Mouse (Mus musculus) megakaryocyte progenitor cell, adult 5-6 weeks (primary cell): Measurements from ENCODE around the gene Eipr1. TPM values are rescaled to one million over a fixed set of nuclear protein-coding genes. Genes with fewer than 3 reads are reported as not detected.
A peak's percentile ranks its signal among the peaks of the same experiment; 100 is the strongest.

ENCODE experiments used
- ATAC-seq: replicated peaks from 2 replicates; pipeline ENCODE4 v1.8.0; 2016; ENCODE audit warnings: mild to moderate bottlenecking, moderate TSS enrichment, inconsistent platforms; ENCODE audit not compliant: poor library complexity
- total RNA-seq, 2 experiments: library from RNA; stranded (forward) in 1 of 2; stranded (reverse) in 1 of 2; fragments of 157-497, 149-512 nt in 1 of 2; fragments of 200-1000 nt in 1 of 2; gene quantifications; 2 replicates each; pipeline versions ENCODE4 v1.2.3 to v1.2.4; 2015 to 2017

Eipr1 gene
- total RNA-seq, 2 experiments from 2014 or later: 21.6 to 26.6 TPM

GRCm38 (mm10) chr12:28773815-28774214 is 22.2 kb downstream of the Eipr1 start:
- peak; percentile 58 for ATAC-seq

GRCm38 (mm10) chr12:28775120-28775519 is 23.5 kb downstream of the Eipr1 start:
- ATAC-seq: no peak

DNA sequence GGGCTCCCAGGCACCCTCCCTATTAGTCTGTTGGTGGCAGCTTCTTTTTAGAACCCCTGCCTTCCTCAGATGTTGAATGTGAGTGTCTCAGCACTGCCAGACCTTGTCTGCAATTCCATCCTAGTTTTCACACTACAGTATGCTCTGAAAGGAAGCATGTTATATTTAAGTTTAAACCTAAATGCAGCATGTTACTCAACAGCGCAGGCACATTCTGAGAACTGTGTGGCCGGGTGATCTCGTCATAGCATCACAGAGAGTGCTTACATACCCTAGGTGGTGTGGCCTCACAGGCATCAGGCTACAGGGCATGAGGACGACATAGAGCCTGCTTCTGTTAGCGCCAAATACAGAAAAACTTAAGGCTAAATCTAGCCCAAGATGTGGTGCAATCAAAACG is 24.0 kb downstream of the Eipr1 start:
- no peak for ATAC-seq

GRCm38 (mm10) chr12:28780180-28780579 is 28.6 kb downstream of the Eipr1 start:
- ATAC-seq: no peak

DNA sequence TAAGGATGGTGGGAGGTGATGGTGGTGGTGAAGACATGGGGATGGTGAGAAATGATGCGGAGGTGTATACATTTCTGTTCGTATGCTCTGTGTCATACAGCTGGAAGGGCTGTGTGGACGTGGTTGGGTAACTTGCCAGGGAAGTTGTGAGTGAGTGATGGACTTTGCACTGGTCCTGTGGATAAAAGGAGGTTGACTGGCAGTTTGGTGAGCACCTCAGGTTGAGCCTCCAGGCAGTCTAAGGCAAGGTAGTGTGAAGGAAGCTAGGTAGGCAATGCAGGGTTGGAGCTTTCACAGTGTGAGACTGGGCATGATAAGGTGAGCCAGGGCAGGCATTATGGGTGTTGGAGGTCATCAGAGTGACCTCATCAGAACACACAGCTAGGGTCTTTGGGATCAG is 31.0 kb downstream of the Eipr1 start:
- ATAC-seq: no peak

- ATAC-seq: peak; percentile 82
Observed at GRCm38 (mm10) chr12:28784355-28784754, 32.8 kb downstream of the Eipr1 start.

DNA sequence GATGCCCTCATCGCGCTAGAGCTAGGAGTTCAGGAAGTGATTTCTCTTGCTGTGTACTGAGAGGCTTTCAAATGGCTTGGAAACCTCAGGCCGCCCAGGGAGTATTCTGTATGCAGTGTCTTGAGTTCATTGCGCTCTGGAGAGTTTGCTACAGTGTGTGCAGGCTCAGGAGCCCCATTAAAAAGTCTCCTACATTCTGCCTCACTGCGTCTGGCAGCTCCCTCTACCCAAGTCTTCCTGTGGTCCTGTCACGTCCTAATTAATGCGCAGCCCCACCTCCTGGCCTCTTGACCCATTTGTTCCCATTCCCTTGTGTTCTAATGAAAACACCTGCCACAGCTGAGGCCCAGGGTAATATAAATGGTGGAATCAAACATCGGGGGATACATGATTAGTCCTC is 33.3 kb downstream of the Eipr1 start:
- no peak for ATAC-seq

- no peak for ATAC-seq
Observed at GRCm38 (mm10) chr12:28785299-28785698, 33.7 kb downstream of the Eipr1 start.

- no peak for ATAC-seq
Observed at GRCm38 (mm10) chr12:28786310-28786709, 34.7 kb downstream of the Eipr1 start.

DNA sequence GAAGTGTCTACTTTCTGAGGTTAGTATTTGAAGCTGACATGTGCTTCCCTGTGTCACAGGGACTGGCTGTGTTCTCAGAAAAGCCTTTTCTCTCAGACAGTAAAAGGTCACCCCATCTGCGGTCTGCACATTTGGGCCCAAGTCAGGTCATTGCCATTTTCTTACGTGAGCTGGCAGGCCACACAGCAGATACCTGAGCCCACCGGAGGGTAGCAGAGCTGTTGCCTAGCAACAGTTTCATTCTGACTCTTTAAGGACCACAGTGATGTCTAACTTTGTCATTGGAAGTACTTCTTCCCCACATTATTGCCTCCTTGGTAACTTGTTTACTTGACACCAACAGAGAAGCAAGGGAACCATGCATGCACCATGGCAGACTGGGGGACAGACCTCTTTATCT is 41.0 kb downstream of the Eipr1 start:
- no peak for ATAC-seq

- ATAC-seq: no peak
Observed at GRCm38 (mm10) chr12:28793715-28794114, 42.1 kb downstream of the Eipr1 start.

DNA sequence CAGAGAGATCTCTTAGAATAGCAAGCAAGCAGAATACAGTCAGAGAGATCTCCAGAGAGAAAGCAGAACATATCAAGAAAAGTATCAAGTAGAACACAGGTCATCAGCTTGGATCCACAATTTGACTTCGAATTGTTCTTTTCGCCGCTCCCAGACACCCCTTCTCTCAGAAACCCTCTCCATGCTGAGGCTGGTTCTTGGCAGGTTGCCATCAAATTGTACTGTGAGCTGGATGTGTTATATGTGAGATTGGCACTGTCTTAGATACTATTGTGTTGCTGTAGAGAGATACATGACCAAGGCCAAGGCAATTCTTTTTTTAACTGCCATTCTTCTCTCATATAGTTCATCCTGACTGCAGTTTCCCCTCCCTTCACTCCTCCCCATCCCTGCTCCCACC is 43.4 kb downstream of the Eipr1 start:
- no peak for ATAC-seq

DNA sequence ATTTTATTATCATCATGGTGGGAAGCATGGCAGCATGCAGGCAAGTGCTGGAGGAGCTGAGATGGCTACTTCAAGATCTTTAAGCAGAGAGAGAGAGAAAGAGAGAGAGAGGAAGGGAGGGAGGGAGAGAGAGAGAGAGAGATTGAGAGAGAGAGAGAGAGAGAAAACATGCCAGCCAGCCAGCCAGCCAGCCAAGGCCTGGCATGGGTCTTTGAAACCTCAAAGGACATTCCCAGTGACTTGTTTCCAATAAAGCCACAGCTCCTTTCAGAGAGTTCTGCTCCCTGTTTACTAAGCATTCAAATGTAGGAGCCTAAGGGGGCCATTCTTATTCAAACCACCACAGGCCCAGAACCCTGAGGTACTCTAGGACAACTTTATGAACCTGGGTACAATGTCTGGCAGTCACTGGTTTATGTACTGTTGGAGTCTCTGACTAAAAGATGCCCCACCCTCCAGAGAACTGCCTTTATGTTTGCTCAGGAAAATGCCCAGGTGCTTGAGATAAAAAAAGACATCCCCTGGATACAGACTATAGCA is 45.3 kb downstream of the Eipr1 start:
- no peak for ATAC-seq

DNA sequence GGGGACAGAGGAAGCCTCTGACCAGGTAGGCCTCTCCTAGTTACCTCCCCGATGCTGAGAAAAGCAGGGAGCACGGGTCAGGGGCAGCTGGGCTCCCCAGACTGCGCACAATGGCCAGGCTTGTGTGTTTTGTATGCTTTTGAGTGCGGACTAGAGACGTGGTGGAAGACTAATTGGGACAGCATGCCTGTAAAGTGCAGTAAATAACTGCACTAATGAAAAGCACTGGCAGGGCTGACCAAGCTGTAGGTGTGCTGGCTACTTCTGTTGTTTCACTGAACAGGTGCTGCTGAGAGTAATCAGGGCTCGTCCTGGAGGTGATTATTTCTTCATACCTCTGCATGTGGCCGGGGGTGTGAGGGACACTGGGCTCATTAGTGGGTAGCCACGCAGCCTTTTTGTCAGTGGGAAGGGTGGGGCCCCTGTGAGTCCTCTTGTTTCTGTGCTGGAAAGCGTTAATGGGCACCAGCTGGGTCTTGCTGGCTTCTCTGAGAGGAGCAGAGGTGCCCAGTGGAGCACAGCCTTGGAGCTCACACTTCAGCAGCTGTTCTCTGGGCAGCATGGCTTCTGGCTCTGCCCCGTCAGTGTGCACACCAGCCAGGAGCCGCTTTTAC is 48.3 kb downstream of the Eipr1 start:
- ATAC-seq: no peak

DNA sequence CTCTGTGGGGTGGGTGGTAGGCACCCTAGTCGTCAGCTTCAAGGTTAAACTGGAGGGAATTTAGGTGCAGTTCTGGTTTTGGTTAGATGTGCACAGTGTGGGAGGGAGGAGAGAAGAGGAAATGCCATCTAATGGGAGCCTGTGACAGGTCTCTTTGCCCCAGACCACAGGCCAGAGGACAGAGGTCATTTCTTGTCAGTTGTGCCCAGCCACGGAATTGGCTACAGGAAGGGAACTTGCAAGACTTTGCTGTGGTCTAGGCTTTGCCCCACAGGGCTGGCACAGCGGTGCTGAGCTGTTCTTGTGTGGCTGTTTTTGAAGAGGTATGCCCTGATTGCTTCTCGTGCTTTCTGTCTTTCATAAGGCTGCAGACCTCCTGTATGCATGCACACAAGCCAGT is 48.8 kb downstream of the Eipr1 start:
- peak; percentile 69 for ATAC-seq

DNA sequence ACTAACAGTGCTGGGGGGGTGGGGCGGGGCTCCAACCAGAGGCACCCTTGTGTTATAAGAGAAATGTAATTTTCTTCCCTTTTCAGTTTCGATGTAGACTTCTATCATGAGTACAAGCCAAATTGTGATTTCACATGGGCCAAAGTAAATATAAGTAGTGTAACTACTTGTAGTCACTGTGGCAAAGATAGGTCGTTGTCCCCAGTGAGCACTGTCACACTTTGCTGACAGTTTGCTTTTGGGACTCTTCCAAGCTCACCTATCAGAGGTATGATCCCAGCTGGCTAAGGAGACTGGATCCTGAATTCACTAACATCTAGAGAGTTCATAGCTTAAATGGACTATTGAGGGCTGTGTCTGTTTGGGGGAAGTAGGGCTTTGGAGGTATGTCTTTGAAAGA is 49.3 kb downstream of the Eipr1 start:
- ATAC-seq: no peak

DNA sequence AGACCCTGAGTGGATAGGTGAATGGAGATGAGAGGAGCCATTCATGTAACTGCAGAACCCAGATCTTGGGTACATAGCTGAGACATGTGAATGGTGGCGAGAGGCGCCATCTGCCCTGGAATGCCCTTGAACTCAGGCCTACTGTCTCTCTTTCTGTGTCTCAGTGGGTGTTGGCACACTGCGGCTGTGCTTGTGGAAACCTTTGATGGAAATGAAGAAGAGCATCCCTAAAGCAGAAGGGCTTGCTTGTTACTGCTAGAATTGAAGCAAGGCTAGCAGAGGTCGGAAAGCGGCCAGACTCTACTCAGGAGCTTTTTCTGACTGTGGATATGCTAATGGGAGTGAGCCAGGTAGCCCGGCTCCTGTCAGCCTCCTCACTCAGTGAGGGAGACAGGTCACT is 50.1 kb downstream of the Eipr1 start:
- ATAC-seq: no peak

- ATAC-seq: no peak
Observed at GRCm38 (mm10) chr12:28803043-28803442, 51.4 kb downstream of the Eipr1 start.

GRCm38 (mm10) chr12:28804558-28805481 is 53.2 kb downstream of the Eipr1 start:
- peak; percentile 81 for ATAC-seq

- ATAC-seq: no peak
Observed at GRCm38 (mm10) chr12:28808786-28809375, 57.3 kb downstream of the Eipr1 start.

DNA sequence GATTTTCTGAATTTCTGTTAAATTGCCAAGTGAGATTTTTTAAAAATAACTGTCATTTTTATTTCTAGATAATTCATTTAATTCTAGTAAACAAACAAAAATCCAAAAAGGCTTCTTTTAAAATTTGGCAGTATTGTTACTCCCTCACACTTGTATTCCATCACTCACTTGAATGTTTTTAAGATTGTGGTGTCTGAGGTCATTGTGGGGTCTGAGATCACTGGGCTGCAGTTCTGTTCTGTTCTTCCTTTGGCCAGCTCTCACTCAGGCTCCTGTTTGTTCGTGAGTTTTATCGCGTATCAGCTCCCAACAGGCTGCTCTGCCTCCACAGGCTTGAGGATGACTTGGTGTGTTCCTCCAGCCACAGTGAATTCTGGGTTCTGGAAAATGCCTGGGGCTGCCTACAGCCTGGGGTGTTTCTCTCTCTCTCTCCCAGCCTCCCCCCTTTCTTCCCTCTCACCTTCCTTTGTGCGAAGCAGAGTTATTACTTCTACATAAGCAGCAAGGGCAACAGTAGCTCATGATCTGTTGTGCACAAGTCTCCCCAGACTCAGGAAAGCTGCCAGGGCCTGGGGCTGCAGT is 58.2 kb downstream of the Eipr1 start:
- ATAC-seq: peak; percentile 14; the same call in 1 of the 2 replicates
